Mouse (Mus musculus) lung, embryonic 15.5 days (tissue): Measurements from ENCODE around the gene Arsa. TPM values are rescaled to one million over a fixed set of nuclear protein-coding genes. Genes with fewer than 3 reads are reported as not detected.

Source experiments
- ATAC-seq: fragments of 200-750 bp; cut with Nextera tagmentation; 2 replicates; pipeline ENCODE4 v1.8.0; 2017; ENCODE audit warnings: moderate number of reproducible peaks, borderline replicate concordance; ENCODE audit not compliant: low FRiP score, low TSS enrichment; ENCODE audit errors: extremely low read depth
- H3K27ac ChIP-seq: fragments of 300-500 bp; sonication (generic); 2 replicates; pipeline ENCODE4 v1.5.1; 2015; ENCODE audit warnings: moderate library complexity, mild to moderate bottlenecking, inconsistent platforms
- H3K27me3 ChIP-seq: fragments of 300-500 bp; sonication (generic); 2 replicates; pipeline ENCODE4 v1.6.1; 2015; ENCODE audit warnings: inconsistent platforms
- H3K36me3 ChIP-seq: fragments of 300-500 bp; sonication (generic); 2 replicates; pipeline ENCODE4 v1.6.1; 2015; ENCODE audit warnings: inconsistent platforms
- H3K4me1 ChIP-seq: fragments of 300-500 bp; sonication (generic); 2 replicates; pipeline ENCODE4 v1.6.1; 2015; ENCODE audit warnings: inconsistent platforms
- H3K4me2 ChIP-seq: fragments of 300-500 bp; sonication (generic); 2 replicates; pipeline ENCODE4 v1.6.1; 2015; ENCODE audit warnings: inconsistent platforms, mild to moderate bottlenecking, moderate library complexity
- H3K4me3 ChIP-seq: fragments of 300-500 bp; sonication (generic); 2 replicates; pipeline ENCODE4 v1.5.1; 2015; ENCODE audit warnings: mild to moderate bottlenecking, inconsistent platforms
- H3K9ac ChIP-seq: fragments of 300-500 bp; sonication (generic); 2 replicates; pipeline ENCODE4 v1.6.1; 2015; ENCODE audit warnings: inconsistent platforms
- H3K9me3 ChIP-seq: fragments of 300-500 bp; sonication (generic); 2 replicates; pipeline ENCODE4 v1.6.1; 2016; ENCODE audit warnings: inconsistent platforms
- WGBS: fragments of 180-500 bp; shearing (Covaris S2); methylation state at CpG from one replicate; pipeline ENCODE4 v1.1.7; 2015; 5-methylcytosine and 5-hydroxymethylcytosine counted together
- polyA plus RNA-seq: library from polyadenylated mRNA; unstranded; fragments of >200 nt; fragmentation: Nextera tagmentation; extraction: Ambion mirVana; gene quantifications from 2 replicates; pipeline ENCODE4 v1.2.1, GENCODE M21; 2015

The Arsa gene
- 21.5 and 22.7 TPM in 2 replicates for polyA plus RNA-seq

DNA sequence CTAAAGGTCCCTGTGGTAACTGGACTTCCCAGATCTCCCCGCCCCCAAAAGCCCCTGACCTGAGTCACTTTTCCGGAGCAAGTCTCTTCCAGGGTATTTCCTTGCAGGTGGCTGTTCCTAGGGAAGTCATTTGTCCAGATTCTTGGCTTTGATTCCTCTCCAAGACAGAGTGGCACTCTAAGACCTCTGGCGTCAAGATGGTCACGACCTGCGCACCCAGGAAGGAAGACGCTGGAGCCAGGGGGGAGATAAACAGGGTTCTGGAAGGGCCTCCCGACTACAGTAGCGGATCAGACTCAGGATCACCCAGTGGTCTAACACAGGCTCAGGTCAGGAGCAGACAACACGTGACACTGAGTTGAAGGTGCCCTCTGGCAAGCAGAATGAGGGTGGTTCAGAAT, at the start of gene Arsa:
Gene Arsa, minus strand, starts transcription at position 335 of the 401 bp plus-strand sequence.
- ATAC-seq, result no peak
- Histone ChIP-seq H3K27me3 (no peaks in the 10 kb centered on the region), H3K4me3 (peak within 1 kb of the TSS; percentile 53), H3K9ac (peak within 1 kb of the TSS; percentile 46), H3K27ac (peak within 1 kb of the TSS; percentile 85), H3K4me2 (peak within 1 kb of the TSS; percentile 79), H3K4me1 (0 out of 2 replicates have a peak, but pooled peaks cover 4% of the 10 kb centered on the region), H3K36me3 (no peaks in the 10 kb centered on the region), H3K9me3 (no peaks in the 10 kb centered on the region)
- WGBS, result 21% methylated on average over 9 of the region's 9 CpGs

DNA sequence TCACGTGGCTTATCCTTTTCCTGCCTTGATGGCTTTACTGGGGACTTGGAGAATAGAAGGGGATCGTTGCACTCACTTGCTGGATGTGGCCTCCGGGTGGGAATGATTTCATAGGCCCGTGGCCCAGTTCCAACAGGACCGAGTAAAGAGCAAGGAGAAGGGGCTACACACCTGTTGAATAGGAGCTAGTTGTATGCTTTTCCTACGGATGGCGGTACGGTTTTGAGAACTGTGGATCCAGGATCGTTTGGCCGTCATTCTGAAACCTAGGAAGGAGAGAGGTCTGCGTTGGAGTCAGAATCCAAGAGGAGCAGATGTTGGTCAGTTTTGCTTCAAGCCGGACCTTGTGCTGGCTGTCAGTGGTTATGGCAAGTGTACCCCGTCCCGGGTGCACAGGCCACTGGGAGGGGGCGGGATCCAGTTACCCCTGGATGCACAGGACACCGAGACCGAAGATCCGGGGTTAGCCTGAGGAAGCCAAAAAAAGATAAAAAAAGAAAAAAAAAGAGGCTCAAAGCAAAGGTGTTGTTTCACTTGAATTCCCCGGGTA, 49.6 kb upstream of the Arsa start:
- Histone ChIP-seq H3K4me2 (no peak overlapping the region), H3K9ac (no peak overlapping the region), H3K4me1 (peaks cover 6% of the 10 kb centered on the region; the same call in 1 of the 2 replicates), H3K4me3 (no peak overlapping the region), H3K9me3 (no peaks in the 10 kb centered on the region), H3K27ac (no peak overlapping the region), H3K27me3 (peaks cover 24% of the 10 kb centered on the region), H3K36me3 (peaks cover 2% of the 10 kb centered on the region; the same call in 1 of the 2 replicates)
- no peak for ATAC-seq
- 89% methylated on average over 19 of the region's 19 CpGs for WGBS

GRCm38 (mm10) chr15:89525896-89526295, 48.7 kb upstream of the Arsa start:
- Histone ChIP-seq H3K4me3 (no peak overlapping the region), H3K4me2 (no peak overlapping the region), H3K36me3 (peaks cover 2% of the 10 kb centered on the region; the same call in 1 of the 2 replicates), H3K9ac (no peak overlapping the region), H3K27ac (no peak overlapping the region), H3K9me3 (no peaks in the 10 kb centered on the region), H3K27me3 (peaks cover 24% of the 10 kb centered on the region), H3K4me1 (peaks cover 6% of the 10 kb centered on the region; the same call in 1 of the 2 replicates)
- ATAC-seq, result no peak
- 52% methylated on average over 7 of the region's 7 CpGs for WGBS

- whole genome bisulfite sequencing, result 84% methylated on average over 8 of the region's 8 CpGs
- ATAC-seq, result no peak
- no peaks in the 10 kb centered on the region for H3K9me3 ChIP-seq
Observed at GRCm38 (mm10) chr15:89525464-89525863, 48.2 kb upstream of the Arsa start.

GRCm38 (mm10) chr15:89524611-89525415, 47.6 kb upstream of the Arsa start:
- peaks cover 6% of the 10 kb centered on the region; the same call in 1 of the 2 replicates for H3K4me1 ChIP-seq
- peak overlapping the region; percentile 73 for H3K4me2 ChIP-seq
- no peak overlapping the region for H3K27ac ChIP-seq
- ATAC-seq, result no peak
- H3K36me3 ChIP-seq, result no peaks in the 10 kb centered on the region
- peaks cover 24% of the 10 kb centered on the region for H3K27me3 ChIP-seq
- H3K9me3 ChIP-seq, result no peaks in the 10 kb centered on the region
- peak overlapping the region; percentile 58 for H3K4me3 ChIP-seq
- WGBS, result 71% methylated on average over 8 of the region's 8 CpGs
- 0 out of 2 replicates have a peak overlapping the region, but pooled peaks have one; percentile 51 for H3K9ac ChIP-seq

More at GRCm38 (mm10) chr15:89525464-89525863, 48.2 kb upstream of the Arsa start:
- Histone ChIP-seq H3K4me3 (no peak overlapping the region), H3K36me3 (no peaks in the 10 kb centered on the region), H3K4me2 (no peak overlapping the region), H3K4me1 (peaks cover 6% of the 10 kb centered on the region; the same call in 1 of the 2 replicates), H3K27ac (no peak overlapping the region), H3K9ac (no peak overlapping the region), H3K27me3 (peaks cover 24% of the 10 kb centered on the region)

GRCm38 (mm10) chr15:89524001-89524571, 46.9 kb upstream of the Arsa start:
- ATAC-seq, result no peak
- peak overlapping the region; percentile 73 for H3K4me2 ChIP-seq
- H3K9me3 ChIP-seq, result no peaks in the 10 kb centered on the region
- H3K9ac ChIP-seq, result peak overlapping the region; percentile 51
- H3K36me3 ChIP-seq, result no peaks in the 10 kb centered on the region
- no peak overlapping the region for H3K27ac ChIP-seq
- H3K4me1 ChIP-seq, result peaks cover 6% of the 10 kb centered on the region; the same call in 1 of the 2 replicates
- WGBS, result 13% methylated on average over 49 of the region's 52 CpGs
- peaks cover 24% of the 10 kb centered on the region for H3K27me3 ChIP-seq
- H3K4me3 ChIP-seq, result peak overlapping the region; percentile 58

DNA sequence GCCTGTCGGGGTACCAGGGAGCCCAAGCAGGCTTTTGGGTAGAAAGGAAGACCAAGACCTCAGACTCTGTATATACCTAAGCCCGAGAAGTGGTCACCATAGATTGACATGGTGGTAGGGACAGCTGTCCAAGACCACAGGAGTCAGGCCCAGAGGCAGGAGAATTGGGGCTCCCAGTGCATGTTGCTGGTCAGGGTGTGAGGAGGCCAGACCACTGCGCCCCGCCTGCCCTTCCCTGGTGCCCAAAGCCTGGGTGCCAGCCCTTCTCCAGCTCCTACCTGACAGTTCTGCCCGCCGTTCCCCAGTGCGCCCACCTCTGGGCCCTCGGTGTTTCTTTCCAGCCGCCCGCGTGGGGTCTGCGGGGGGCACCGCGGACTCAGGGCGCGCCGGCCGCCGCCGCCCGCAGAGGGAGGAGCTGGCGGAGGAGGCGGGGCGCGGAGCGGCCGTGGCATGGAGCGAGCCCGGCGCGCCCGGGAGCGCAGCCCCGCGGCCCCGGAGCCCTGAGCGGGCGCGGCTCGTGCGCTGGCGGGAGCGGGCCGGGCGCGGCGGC, 46.1 kb upstream of the Arsa start:
- no peak overlapping the region for H3K27ac ChIP-seq
- H3K9me3 ChIP-seq, result no peaks in the 10 kb centered on the region
- H3K4me3 ChIP-seq, result peak overlapping the region; percentile 58
- 0 out of 2 replicates have a peak overlapping the region, but pooled peaks have one; percentile 19 for H3K9ac ChIP-seq
- H3K27me3 ChIP-seq, result peaks cover 24% of the 10 kb centered on the region
- H3K4me2 ChIP-seq, result peak overlapping the region; percentile 73
- 13% methylated on average over 25 of the region's 47 CpGs for WGBS
- no peaks in the 10 kb centered on the region for H3K36me3 ChIP-seq
- peak; percentile 53 for ATAC-seq
- H3K4me1 ChIP-seq, result peaks cover 6% of the 10 kb centered on the region; the same call in 1 of the 2 replicates

DNA sequence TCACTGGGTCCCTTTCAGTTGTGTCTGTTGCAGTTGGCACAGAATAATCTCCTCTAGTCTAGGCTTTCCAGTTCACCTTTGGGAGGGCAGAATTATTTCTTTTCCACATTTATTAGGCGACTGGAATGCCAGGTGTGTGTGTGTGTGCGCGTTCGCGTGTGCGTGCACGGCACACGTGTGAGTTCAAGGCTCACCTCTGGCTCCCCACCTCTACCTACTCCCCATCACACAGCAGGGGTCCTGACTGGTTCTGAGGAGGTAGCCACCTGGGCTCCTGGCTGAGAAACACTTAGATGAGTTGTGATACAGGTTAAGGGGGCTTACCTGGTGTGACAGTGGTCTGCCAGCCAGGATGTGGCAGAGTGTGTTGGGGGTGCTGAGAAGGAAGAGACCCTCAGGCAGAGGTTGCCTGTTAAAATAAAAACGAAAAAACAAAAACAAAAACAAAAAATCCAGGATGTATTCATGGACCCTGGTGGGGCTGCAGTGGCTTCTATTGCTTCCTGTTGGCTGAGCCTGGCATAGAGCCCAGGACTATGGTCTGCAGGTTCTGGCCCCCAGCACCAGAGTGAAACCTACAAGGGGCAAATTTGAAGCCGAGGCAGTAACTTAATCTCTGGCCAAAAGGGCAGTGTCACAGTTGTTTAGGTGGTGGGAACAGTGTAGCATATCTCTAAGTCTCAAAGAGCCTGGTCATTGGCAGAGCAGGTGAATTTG, 45.5 kb upstream of the Arsa start:
- Histone ChIP-seq H3K4me3 (no peak overlapping the region), H3K9ac (no peak overlapping the region), H3K27me3 (peaks cover 24% of the 10 kb centered on the region), H3K4me2 (peak overlapping the region; percentile 73), H3K9me3 (no peaks in the 10 kb centered on the region), H3K36me3 (no peaks in the 10 kb centered on the region), H3K27ac (no peak overlapping the region), H3K4me1 (peaks cover 6% of the 10 kb centered on the region; the same call in 1 of the 2 replicates)
- WGBS, result 79% methylated on average over 10 of the region's 10 CpGs
- no peak for ATAC-seq

- WGBS, result 65% methylated on average over 7 of the region's 7 CpGs
Observed at GRCm38 (mm10) chr15:89521951-89522350, 44.7 kb upstream of the Arsa start.

DNA sequence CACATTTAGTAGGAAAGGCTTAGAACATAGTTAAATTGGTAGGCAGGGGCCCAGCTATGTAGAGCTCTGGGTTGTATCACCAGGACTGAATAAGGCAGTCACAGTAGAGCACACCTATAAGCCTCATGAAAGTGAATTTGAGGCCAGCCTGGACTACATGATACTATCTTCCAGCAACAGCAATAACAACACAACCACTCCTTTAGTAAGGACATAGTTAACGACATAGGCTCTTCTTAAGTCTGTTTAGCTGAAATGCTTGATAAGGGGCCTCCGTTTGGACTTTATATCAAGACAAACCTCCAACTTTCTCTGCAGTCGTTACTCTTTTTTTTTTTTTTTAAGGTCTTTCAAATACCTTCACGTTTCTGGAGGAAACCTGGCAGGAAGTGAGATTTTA, 35.5 kb upstream of the Arsa start:
- Histone ChIP-seq H3K9me3 (no peaks in the 10 kb centered on the region), H3K4me3 (no peak overlapping the region)
- WGBS, result 52% methylated on average over 4 of the region's 4 CpGs

More at GRCm38 (mm10) chr15:89521951-89522350, 44.7 kb upstream of the Arsa start:
- peaks cover 24% of the 10 kb centered on the region for H3K27me3 ChIP-seq
- no peak for ATAC-seq
- no peak overlapping the region for H3K9ac ChIP-seq
- no peak overlapping the region for H3K4me2 ChIP-seq
- H3K27ac ChIP-seq, result no peak overlapping the region
- H3K4me3 ChIP-seq, result no peak overlapping the region
- no peaks in the 10 kb centered on the region for H3K9me3 ChIP-seq
- no peaks in the 10 kb centered on the region for H3K36me3 ChIP-seq
- peaks cover 6% of the 10 kb centered on the region; the same call in 1 of the 2 replicates for H3K4me1 ChIP-seq

DNA sequence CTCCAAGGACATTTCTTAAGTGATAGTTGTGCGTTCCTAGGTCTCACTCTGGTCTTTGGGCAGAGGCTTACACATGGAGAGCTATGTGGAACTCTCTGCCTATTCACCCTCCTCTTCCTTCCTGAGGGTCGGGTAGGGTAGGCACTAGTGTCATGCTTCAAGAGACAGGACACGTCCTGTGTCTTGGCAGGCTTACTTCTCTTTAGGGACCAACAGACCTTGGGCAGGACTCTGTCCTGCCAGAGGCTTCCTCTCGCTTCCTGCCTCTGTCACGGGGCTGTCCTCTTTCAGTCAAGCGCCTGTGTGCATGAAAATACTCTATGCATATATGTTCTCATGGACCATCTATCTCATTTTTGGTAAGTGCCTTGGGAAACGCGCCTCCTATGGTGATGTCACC, 30.5 kb upstream of the Arsa start:
- H3K36me3 ChIP-seq, result peaks cover 14% of the 10 kb centered on the region; the same call in 1 of the 2 replicates

More for the DNA sequence above, 35.5 kb upstream of the Arsa start:
- H3K4me1 ChIP-seq, result no peaks in the 10 kb centered on the region
- H3K9ac ChIP-seq, result no peak overlapping the region
- H3K27me3 ChIP-seq, result no peaks in the 10 kb centered on the region
- ATAC-seq, result no peak
- H3K36me3 ChIP-seq, result no peaks in the 10 kb centered on the region
- no peak overlapping the region for H3K4me2 ChIP-seq
- H3K27ac ChIP-seq, result no peak overlapping the region

More for the DNA sequence above, 30.5 kb upstream of the Arsa start:
- H3K9me3 ChIP-seq, result no peaks in the 10 kb centered on the region
- H3K27ac ChIP-seq, result no peak overlapping the region
- H3K4me3 ChIP-seq, result no peak overlapping the region
- no peak for ATAC-seq
- H3K27me3 ChIP-seq, result no peaks in the 10 kb centered on the region
- no peak overlapping the region for H3K4me2 ChIP-seq
- H3K9ac ChIP-seq, result no peak overlapping the region
- WGBS, result 80% methylated on average over 8 of the region's 8 CpGs
- no peaks in the 10 kb centered on the region for H3K4me1 ChIP-seq
